Mouse (Mus musculus) neural tube, embryonic 13.5 days (tissue): ENCODE results near the gene Ckb. TPM values are rescaled to one million over a fixed set of nuclear protein-coding genes. Genes with fewer than 3 reads are reported as not detected.

Source experiments
- ATAC-seq: fragments of 200-750 bp; cut with Nextera tagmentation; 2 replicates; pipeline ENCODE4 v1.8.0; 2017; ENCODE audit warnings: low read depth, mild to moderate bottlenecking, moderate TSS enrichment, moderate library complexity
- H3K27ac ChIP-seq: fragments of 300-500 bp; sonication (generic); replicated peaks from 2 replicates; pipeline ENCODE4 v1.5.1; 2015; ENCODE audit warnings: moderate library complexity, mild to moderate bottlenecking, inconsistent platforms
- H3K27me3 ChIP-seq: fragments of 300-500 bp; sonication (generic); 2 replicates; pipeline ENCODE4 v1.6.1; 2015; ENCODE audit warnings: mild to moderate bottlenecking, inconsistent platforms
- H3K36me3 ChIP-seq: fragments of 300-500 bp; sonication (generic); 2 replicates; pipeline ENCODE4 v1.6.1; 2015; ENCODE audit warnings: mild to moderate bottlenecking, inconsistent platforms
- H3K4me1 ChIP-seq: fragments of 300-500 bp; sonication (generic); replicated peaks from 2 replicates; pipeline ENCODE4 v1.6.1; 2015; ENCODE audit warnings: inconsistent platforms
- H3K4me2 ChIP-seq: fragments of 300-500 bp; sonication (generic); 2 replicates; pipeline ENCODE4 v1.6.1; 2015; ENCODE audit warnings: inconsistent platforms, mild to moderate bottlenecking, moderate library complexity
- H3K4me3 ChIP-seq: fragments of 300-500 bp; sonication (generic); 2 replicates; pipeline ENCODE4 v1.5.1; 2015; ENCODE audit warnings: mild to moderate bottlenecking, inconsistent platforms
- H3K9ac ChIP-seq: fragments of 300-500 bp; sonication (generic); 2 replicates; pipeline ENCODE4 v1.6.1; 2015; ENCODE audit warnings: moderate library complexity, mild to moderate bottlenecking, inconsistent platforms
- H3K9me3 ChIP-seq: fragments of 300-500 bp; sonication (generic); 2 replicates; pipeline ENCODE4 v1.6.1; 2016; ENCODE audit warnings: inconsistent platforms
- WGBS: fragments of 180-500 bp; shearing (Covaris S2); methylation state at CpG from one replicate; pipeline ENCODE4 v1.1.7; 2015; 5-methylcytosine and 5-hydroxymethylcytosine counted together
- polyA plus RNA-seq: library from polyadenylated mRNA; unstranded; fragments of >200 nt; fragmentation: Nextera tagmentation; extraction: Ambion mirVana; gene quantifications from 2 replicates; pipeline ENCODE4 v1.2.1, GENCODE M21; 2015

Gene Ckb
- polyA plus RNA-seq, 1 experiment from 2014 or later: 1,774 TPM

DNA sequence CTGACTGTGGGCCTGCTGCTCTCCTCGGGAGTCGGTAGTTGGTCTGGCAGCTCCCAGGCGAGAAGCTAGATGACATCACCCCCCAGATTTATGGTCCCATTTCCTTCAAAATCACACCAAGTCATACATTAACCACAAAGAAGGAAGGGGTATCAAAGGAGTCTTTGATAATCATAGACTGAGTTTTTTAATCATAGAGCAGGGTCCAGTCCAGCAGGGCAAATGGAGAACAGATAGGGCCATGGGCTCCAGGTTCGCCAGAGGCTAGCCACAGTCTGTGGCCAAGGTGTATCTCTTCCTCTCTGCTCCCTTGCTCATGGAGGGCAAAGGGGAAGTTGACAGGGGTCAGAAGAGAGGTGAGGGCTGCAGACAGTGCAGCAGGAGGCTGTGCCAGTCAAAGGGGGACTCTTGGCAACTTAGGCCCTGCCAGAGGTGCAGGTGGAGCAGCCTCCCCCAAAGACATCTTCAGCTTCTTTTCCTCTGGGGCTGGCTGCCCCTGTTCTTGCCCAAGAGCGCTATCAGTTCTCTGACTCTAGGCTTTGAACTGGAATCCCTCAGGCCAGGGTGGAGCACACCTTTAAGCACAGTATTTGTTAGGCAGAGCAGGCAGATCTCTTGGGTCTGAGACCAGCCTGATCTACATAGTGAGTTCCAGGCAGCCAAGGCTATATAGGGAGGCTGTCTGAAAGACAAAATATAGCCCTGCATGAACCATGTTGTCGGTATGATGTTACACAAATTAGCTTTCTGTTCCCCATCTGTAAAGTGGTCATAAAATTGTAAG is 3.9 kb upstream of the Ckb start:
- peaks cover 7% of the 10 kb centered on the region for H3K36me3 ChIP-seq
- no peak for ATAC-seq
- no peak overlapping the region for H3K4me3 ChIP-seq
- peak overlapping the region; percentile 6; the same call in 1 of the 2 replicates for H3K9ac ChIP-seq
- peaks cover 40% of the 10 kb centered on the region for H3K4me1 ChIP-seq
- H3K9me3 ChIP-seq: no peaks in the 10 kb centered on the region
- H3K4me2 ChIP-seq: no peak overlapping the region
- H3K27me3 ChIP-seq: no peaks in the 10 kb centered on the region; the same call in 1 of the 2 replicates
- WGBS: 83% methylated on average over 6 of the region's 6 CpGs
- H3K27ac ChIP-seq: no peak overlapping the region

GRCm38 (mm10) chr12:111674850-111675486 is 2.8 kb upstream of the Ckb start:
- no peak overlapping the region for H3K4me2 ChIP-seq
- peaks cover 5% of the 10 kb centered on the region for H3K36me3 ChIP-seq
- H3K4me1 ChIP-seq: peaks cover 50% of the 10 kb centered on the region
- no peak for ATAC-seq
- no peak overlapping the region for H3K27ac ChIP-seq
- no peak overlapping the region for H3K9ac ChIP-seq
- WGBS: 62% methylated on average over 2 of the region's 2 CpGs
- H3K27me3 ChIP-seq: no peaks in the 10 kb centered on the region; the same call in 1 of the 2 replicates
- no peak overlapping the region for H3K4me3 ChIP-seq
- H3K9me3 ChIP-seq: no peaks in the 10 kb centered on the region

DNA sequence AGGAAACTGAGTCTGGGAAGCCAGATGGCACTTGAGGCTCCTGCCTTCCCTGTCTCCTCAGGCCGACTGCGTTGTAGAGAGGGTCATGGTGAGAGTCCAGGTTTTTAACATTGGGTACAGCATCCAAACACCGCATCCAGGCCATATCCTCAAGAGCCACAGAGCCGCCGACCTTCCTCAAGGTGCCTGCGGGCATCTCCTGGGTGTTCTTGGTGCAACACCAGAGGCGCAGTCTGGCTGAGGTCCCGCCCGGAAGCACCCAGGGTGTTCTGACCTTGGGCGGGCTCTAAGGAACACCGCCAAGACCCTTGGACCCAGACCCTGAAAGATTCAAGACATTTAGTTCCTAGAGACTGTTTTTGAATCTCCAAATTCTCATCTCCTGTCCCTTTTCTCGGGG is 443 bp upstream of the Ckb start:
- H3K4me2 ChIP-seq: peak overlapping the region; percentile 97
- H3K27me3 ChIP-seq: no peaks in the 10 kb centered on the region; the same call in 1 of the 2 replicates
- no peaks in the 10 kb centered on the region for H3K9me3 ChIP-seq
- H3K9ac ChIP-seq: peak overlapping the region; percentile 99
- ATAC-seq: 0 out of 2 replicates have a peak, but pooled peaks have one; percentile 0
- H3K36me3 ChIP-seq: peaks cover 17% of the 10 kb centered on the region
- peak overlapping the region; percentile 97 for H3K4me3 ChIP-seq
- peaks cover 57% of the 10 kb centered on the region for H3K4me1 ChIP-seq
- peak overlapping the region; percentile 95 for H3K27ac ChIP-seq
- 6% methylated on average over 12 of the region's 12 CpGs for WGBS

- H3K4me2 ChIP-seq: peak overlapping the region; percentile 97
- H3K4me1 ChIP-seq: peaks cover 46% of the 10 kb centered on the region
- ATAC-seq: peak; percentile 72
- peak overlapping the region; percentile 99 for H3K9ac ChIP-seq
- peak overlapping the region; percentile 97 for H3K4me3 ChIP-seq
- H3K27me3 ChIP-seq: no peaks in the 10 kb centered on the region; the same call in 1 of the 2 replicates
- H3K27ac ChIP-seq: peak overlapping the region; percentile 95
- H3K36me3 ChIP-seq: peaks cover 27% of the 10 kb centered on the region
- WGBS: under 1% methylated on average over 34 of the region's 34 CpGs
- H3K9me3 ChIP-seq: no peaks in the 10 kb centered on the region
Observed at GRCm38 (mm10) chr12:111671431-111671902, 671 bp downstream of the Ckb start.

GRCm38 (mm10) chr12:111670976-111671375 is 1.2 kb downstream of the Ckb start:
- peak overlapping the region; percentile 95 for H3K27ac ChIP-seq
- H3K9ac ChIP-seq: peak overlapping the region; percentile 99
- H3K36me3 ChIP-seq: peaks cover 31% of the 10 kb centered on the region
- peaks cover 46% of the 10 kb centered on the region for H3K4me1 ChIP-seq
- peak overlapping the region; percentile 97 for H3K4me2 ChIP-seq
- WGBS: under 1% methylated on average over 35 of the region's 35 CpGs
- peak; percentile 2 for ATAC-seq
- H3K9me3 ChIP-seq: no peaks in the 10 kb centered on the region
- peak overlapping the region; percentile 97 for H3K4me3 ChIP-seq
- H3K27me3 ChIP-seq: no peaks in the 10 kb centered on the region; the same call in 1 of the 2 replicates

GRCm38 (mm10) chr12:111670371-111670971 is 1.7 kb downstream of the Ckb start:
- Histone ChIP-seq H3K9ac (peak overlapping the region; percentile 99), H3K36me3 (peaks cover 31% of the 10 kb centered on the region), H3K27ac (peak overlapping the region; percentile 95), H3K4me3 (peak overlapping the region; percentile 97), H3K9me3 (no peaks in the 10 kb centered on the region), H3K27me3 (no peaks in the 10 kb centered on the region; the same call in 1 of the 2 replicates), H3K4me2 (peak overlapping the region; percentile 97), H3K4me1 (peaks cover 46% of the 10 kb centered on the region)
- ATAC-seq: no peak; the same call in 1 of the 2 replicates
- 3% methylated on average over 29 of the region's 29 CpGs for WGBS

- WGBS: 45% methylated on average over 8 of the region's 8 CpGs
- peaks cover 46% of the 10 kb centered on the region for H3K4me1 ChIP-seq
- H3K27me3 ChIP-seq: no peaks in the 10 kb centered on the region; the same call in 1 of the 2 replicates
- H3K4me2 ChIP-seq: peak overlapping the region; percentile 97
- H3K36me3 ChIP-seq: peaks cover 37% of the 10 kb centered on the region
- H3K9ac ChIP-seq: peak overlapping the region; percentile 99
- no peak for ATAC-seq
- H3K9me3 ChIP-seq: no peaks in the 10 kb centered on the region
- peak overlapping the region; percentile 95 for H3K27ac ChIP-seq
- peak overlapping the region; percentile 97 for H3K4me3 ChIP-seq
Observed at GRCm38 (mm10) chr12:111669961-111670360, 2.2 kb downstream of the Ckb start.

DNA sequence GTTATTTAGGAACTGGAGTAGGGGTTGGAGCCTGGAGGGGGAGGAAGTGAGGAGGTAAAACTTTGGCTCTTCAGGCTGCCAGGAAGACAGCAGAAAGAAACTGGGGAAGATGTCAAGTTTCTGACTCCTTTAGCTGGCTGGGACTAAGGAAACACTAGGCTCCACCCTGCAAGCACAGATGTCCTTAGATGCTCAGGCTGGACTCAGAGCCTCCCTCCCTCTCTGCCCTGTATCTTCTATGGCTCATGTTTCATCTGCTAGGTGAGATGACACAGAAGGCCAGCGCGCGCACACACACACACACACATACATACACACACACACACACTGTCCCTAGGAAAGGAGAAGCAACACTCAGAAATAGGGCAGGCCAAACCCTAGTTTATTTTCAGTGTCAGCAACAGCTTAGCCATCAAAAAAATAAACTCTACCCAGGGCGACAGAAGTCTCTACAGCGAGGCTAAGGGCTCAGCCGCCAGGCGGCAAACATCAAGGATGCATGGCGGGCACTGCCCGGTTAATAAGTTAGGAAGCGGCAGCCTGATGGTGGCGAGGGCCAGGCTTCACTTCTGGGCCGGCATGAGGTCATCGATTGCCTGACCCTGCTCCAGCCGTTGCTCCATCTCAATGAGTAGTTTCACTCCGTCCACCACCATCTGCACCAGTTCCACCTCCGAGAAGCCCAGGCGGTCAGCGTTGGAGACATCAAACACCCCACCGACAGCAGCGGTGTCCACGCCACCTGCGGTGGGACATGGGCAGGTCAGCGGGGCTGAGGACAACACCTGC is 2.9 kb downstream of the Ckb start:
- Histone ChIP-seq H3K9ac (peak overlapping the region; percentile 99), H3K4me3 (peak overlapping the region; percentile 97), H3K9me3 (no peaks in the 10 kb centered on the region), H3K27ac (peak overlapping the region; percentile 95), H3K4me2 (peak overlapping the region; percentile 97), H3K4me1 (peaks cover 48% of the 10 kb centered on the region), H3K27me3 (no peaks in the 10 kb centered on the region; the same call in 1 of the 2 replicates), H3K36me3 (peaks cover 39% of the 10 kb centered on the region)
- no peak for ATAC-seq
- WGBS: 48% methylated on average over 23 of the region's 23 CpGs

DNA sequence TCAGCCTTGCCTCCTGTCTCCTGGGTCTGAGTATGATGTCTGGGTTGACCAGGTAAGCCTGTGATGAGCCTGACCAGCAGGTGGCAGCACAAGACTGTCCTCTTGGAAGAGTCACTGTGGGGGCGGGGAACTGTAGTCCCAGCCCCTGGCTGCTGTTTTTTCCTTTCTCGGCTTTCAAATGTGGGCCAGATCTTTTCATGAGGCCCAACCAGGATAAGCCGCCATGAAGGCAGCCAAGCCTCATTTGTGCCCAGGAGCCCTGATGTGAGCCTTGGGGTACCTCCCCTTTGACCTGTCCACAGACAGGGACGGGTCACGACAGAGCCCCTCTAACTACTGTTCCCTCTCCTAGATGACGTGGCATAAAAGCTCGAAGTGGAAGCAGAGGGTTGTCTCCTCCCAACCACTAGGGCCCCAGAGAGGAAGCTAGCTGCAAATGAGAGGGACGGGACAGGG is 3.7 kb downstream of the Ckb start:
- peak overlapping the region; percentile 97 for H3K4me2 ChIP-seq
- H3K36me3 ChIP-seq: peaks cover 45% of the 10 kb centered on the region
- peak overlapping the region; percentile 97 for H3K4me3 ChIP-seq
- no peaks in the 10 kb centered on the region; the same call in 1 of the 2 replicates for H3K27me3 ChIP-seq
- H3K4me1 ChIP-seq: peaks cover 54% of the 10 kb centered on the region
- peak overlapping the region; percentile 95 for H3K27ac ChIP-seq
- ATAC-seq: peak; percentile 15; the same call in 1 of the 2 replicates
- H3K9ac ChIP-seq: peak overlapping the region; percentile 99
- whole genome bisulfite sequencing: 0% methylated on average over 8 of the region's 8 CpGs
- no peaks in the 10 kb centered on the region for H3K9me3 ChIP-seq

GRCm38 (mm10) chr12:111667421-111667820 is 4.7 kb downstream of the Ckb start:
- no peaks in the 10 kb centered on the region for H3K27me3 ChIP-seq
- H3K9me3 ChIP-seq: no peaks in the 10 kb centered on the region
- H3K4me1 ChIP-seq: peaks cover 46% of the 10 kb centered on the region
- H3K4me2 ChIP-seq: no peak overlapping the region
- no peak overlapping the region for H3K9ac ChIP-seq
- H3K27ac ChIP-seq: 0 out of 2 replicates have a peak overlapping the region, but pooled peaks have one; percentile 95
- 91% methylated on average over 5 of the region's 5 CpGs for WGBS
- ATAC-seq: no peak
- H3K36me3 ChIP-seq: peaks cover 46% of the 10 kb centered on the region
- no peak overlapping the region for H3K4me3 ChIP-seq

- Histone ChIP-seq H3K27ac (no peak overlapping the region), H3K4me1 (peaks cover 44% of the 10 kb centered on the region), H3K36me3 (peaks cover 56% of the 10 kb centered on the region), H3K4me2 (no peak overlapping the region), H3K4me3 (no peak overlapping the region), H3K9me3 (no peaks in the 10 kb centered on the region), H3K27me3 (no peaks in the 10 kb centered on the region), H3K9ac (no peak overlapping the region)
- no peak for ATAC-seq
- 81% methylated on average over 13 of the region's 13 CpGs for WGBS
Observed at GRCm38 (mm10) chr12:111666380-111666779, 5.8 kb downstream of the Ckb start.
